Mouse (Mus musculus) kidney, adult 2 months (tissue): ENCODE measurements around the gene Mt4. TPM values are rescaled to one million over a fixed set of nuclear protein-coding genes. Genes with fewer than 3 reads are reported as not detected.

ENCODE experiments used
- DNase-seq: peaks from one replicate; pipeline ENCODE4 v3.0.0; 2021
- H3K27ac ChIP-seq: fragments of 200-500 bp; 2 replicates; pipeline ENCODE4 v1.5.1; 2012; ENCODE audit warnings: low read depth, low read length, control low read depth, inconsistent platforms; ENCODE audit not compliant: insufficient read depth
- H3K27me3 ChIP-seq: fragments of 200-500 bp; replicated peaks from 2 replicates; pipeline ENCODE4 v1.6.1; 2012; ENCODE audit warnings: mild to moderate bottlenecking, moderate library complexity, low read length, inconsistent platforms; ENCODE audit not compliant: control insufficient read depth, insufficient read depth
- H3K36me3 ChIP-seq: fragments of 200-500 bp; 2 replicates; pipeline ENCODE4 v1.6.1; 2012; ENCODE audit warnings: mild to moderate bottlenecking, moderate library complexity, low read length, inconsistent platforms; ENCODE audit not compliant: control insufficient read depth, insufficient read depth
- H3K4me1 ChIP-seq: fragments of 200-500 bp; 2 replicates; pipeline ENCODE4 v1.6.1; 2011; ENCODE audit warnings: low read length; ENCODE audit not compliant: control insufficient read depth, insufficient read depth
- H3K4me3 ChIP-seq: fragments of 200-500 bp; 2 replicates; pipeline ENCODE4 v1.5.1; 2011; ENCODE audit warnings: mild to moderate bottlenecking, low read depth, low read length, control low read depth; ENCODE audit not compliant: insufficient read depth
- CTCF ChIP-seq: fragments of 200-500 bp; conservative IDR thresholded peaks from 2 replicates; pipeline ENCODE4 v1.5.1; 2011; ENCODE audit warnings: low read depth, mild to moderate bottlenecking, control low read depth, low read length, moderate library complexity, mixed read lengths; ENCODE audit not compliant: insufficient read depth, insufficient read length
- POLR2A ChIP-seq: fragments of 200-500 bp; IDR thresholded peaks from one replicate; pipeline ENCODE4 v1.6.1; 2011; ENCODE audit warnings: low read depth, low read length, control low read depth
- WGBS: fragments of 180-500 bp; shearing (Covaris S2); methylation state at CpG from one replicate; pipeline ENCODE4 v1.1.7; 2018; 5-methylcytosine and 5-hydroxymethylcytosine counted together
- polyA plus RNA-seq: library from polyadenylated mRNA; depleted of rRNA; stranded (reverse); fragments of >200 nt; gene quantifications from 2 replicates; pipeline ENCODE4 v1.2.3, GENCODE M21; 2012; rRNA removed

Gene Mt4
- not detected in 2 replicates for polyA plus RNA-seq

GRCm38 (mm10) chr8:94136933-94137332 lies at the start of gene Mt4:
Gene Mt4 (plus strand): TSS chr8:94137197.
- Histone ChIP-seq H3K4me3 (no peak within 1 kb of the TSS), H3K27me3 (no peaks in the 10 kb centered on the region), H3K36me3 (no peaks in the 10 kb centered on the region), H3K27ac (no peak within 1 kb of the TSS), H3K4me1 (no peaks in the 10 kb centered on the region)
- TF ChIP-seq POLR2A (no peak), CTCF (no peak)
- no peak for DNase-seq
- WGBS, result 43% methylated on average over 6 of the region's 6 CpGs

- no peak for DNase-seq
- TF ChIP-seq CTCF, result no peak
- TF ChIP-seq POLR2A, result no peak
- WGBS, result 84% methylated on average over 9 of the region's 9 CpGs
- no peak overlapping the region for H3K27ac ChIP-seq
- H3K4me3 ChIP-seq, result no peak overlapping the region
- no peaks in the 10 kb centered on the region for H3K4me1 ChIP-seq
- H3K36me3 ChIP-seq, result peaks cover 1% of the 10 kb centered on the region; the same call in 1 of the 2 replicates
- H3K27me3 ChIP-seq, result no peaks in the 10 kb centered on the region
These were observed 49.0 kb upstream of the Mt4 start for GRCm38 (mm10) chr8:94087964-94088363.

- Histone ChIP-seq H3K4me1 (no peaks in the 10 kb centered on the region), H3K27ac (no peak overlapping the region), H3K36me3 (peaks cover 1% of the 10 kb centered on the region; the same call in 1 of the 2 replicates), H3K27me3 (no peaks in the 10 kb centered on the region), H3K4me3 (no peak overlapping the region)
- no peak for DNase-seq
- TF ChIP-seq CTCF, result no peak
- no peak for TF ChIP-seq POLR2A
- WGBS, result 65% methylated on average over 6 of the region's 6 CpGs
These were observed 47.3 kb upstream of the Mt4 start for GRCm38 (mm10) chr8:94089715-94090114.

GRCm38 (mm10) chr8:94092848-94093247 lies 44.1 kb upstream of the Mt4 start:
- DNase-seq, result no peak
- Histone ChIP-seq H3K4me1 (no peaks in the 10 kb centered on the region), H3K36me3 (peaks cover 1% of the 10 kb centered on the region; the same call in 1 of the 2 replicates), H3K4me3 (no peak overlapping the region), H3K27me3 (no peaks in the 10 kb centered on the region), H3K27ac (no peak overlapping the region)
- TF ChIP-seq POLR2A, result no peak
- TF ChIP-seq CTCF, result no peak
- 84% methylated on average over 9 of the region's 9 CpGs for WGBS

GRCm38 (mm10) chr8:94094281-94094680 lies 42.7 kb upstream of the Mt4 start:
- no peaks in the 10 kb centered on the region for H3K36me3 ChIP-seq
- DNase-seq, result no peak
- 85% methylated on average over 6 of the region's 6 CpGs for WGBS
- H3K27ac ChIP-seq, result no peak overlapping the region
- no peak overlapping the region for H3K4me3 ChIP-seq
- H3K4me1 ChIP-seq, result no peaks in the 10 kb centered on the region
- no peaks in the 10 kb centered on the region for H3K27me3 ChIP-seq
- no peak for TF ChIP-seq POLR2A
- no peak for TF ChIP-seq CTCF

GRCm38 (mm10) chr8:94098081-94098974 lies 38.7 kb upstream of the Mt4 start, which contains the start of gene Bbs2:
Gene Bbs2 (minus strand): TSS chr8:94098928.
- Histone ChIP-seq H3K4me3 (peak within 1 kb of the TSS; percentile 75), H3K27ac (peak within 1 kb of the TSS; percentile 79), H3K4me1 (no peaks in the 10 kb centered on the region), H3K27me3 (no peaks in the 10 kb centered on the region), H3K36me3 (no peaks in the 10 kb centered on the region)
- peak; percentile 99 for DNase-seq
- under 1% methylated on average over 61 of the region's 61 CpGs for WGBS
- TF ChIP-seq POLR2A (peak; percentile 98), CTCF (0 out of 2 replicates have a peak, but pooled peaks have one; percentile 12)

- Histone ChIP-seq H3K27me3 (no peaks in the 10 kb centered on the region), H3K4me1 (no peaks in the 10 kb centered on the region), H3K4me3 (no peak overlapping the region), H3K36me3 (no peaks in the 10 kb centered on the region), H3K27ac (peak overlapping the region; percentile 65; the same call in 1 of the 2 replicates)
- TF ChIP-seq CTCF, result no peak
- TF ChIP-seq POLR2A, result no peak
- DNase-seq, result no peak
- WGBS, result 37% methylated on average over 4 of the region's 4 CpGs
These were observed 38.0 kb upstream of the Mt4 start for GRCm38 (mm10) chr8:94098996-94099395.
